Mouse (Mus musculus): ENCODE results near the gene Lifr.

GRCm38 (mm10) chr15:7118849-7119248 lies 28.4 kb downstream of the Lifr start:
- TF ChIP-seq CTCF (IDR thresholded peaks at IDR 0.05; ENCODE audit: extremely low read depth, insufficient read depth, insufficient read length, insufficient replicate concordance) (no peak), POLR2A (IDR thresholded peaks at IDR 0.05; ENCODE audit: low read depth, low read length) (no peak)

All from spleen, adult 2 months (tissue).